Mouse (Mus musculus) heart, embryonic 10.5 days (tissue): ENCODE results near the gene Dvl2. TPM values are rescaled to one million over a fixed set of nuclear protein-coding genes. Genes with fewer than 3 reads are reported as not detected.

Source experiments
- DNase-seq: peaks from one replicate; pipeline ENCODE4 v3.0.0-alpha.2; 2017; ENCODE audit warnings: low spot score
- H3K27ac ChIP-seq: fragments of 300-500 bp; sonication (generic); 2 replicates; pipeline ENCODE4 v1.5.1; 2016; ENCODE audit warnings: mild to moderate bottlenecking
- H3K27me3 ChIP-seq: fragments of 300-500 bp; sonication (generic); 2 replicates; pipeline ENCODE4 v1.6.1; 2016; ENCODE audit warnings: mild to moderate bottlenecking; ENCODE audit not compliant: poor library complexity, insufficient read depth, severe bottlenecking
- H3K36me3 ChIP-seq: fragments of 300-500 bp; sonication (generic); 2 replicates; pipeline ENCODE4 v1.6.1; 2016; ENCODE audit warnings: mild to moderate bottlenecking, moderate library complexity
- H3K4me1 ChIP-seq: fragments of 300-500 bp; sonication (generic); 2 replicates; pipeline ENCODE4 v1.6.1; 2016; ENCODE audit warnings: mild to moderate bottlenecking
- H3K4me3 ChIP-seq: fragments of 300-500 bp; sonication (generic); 2 replicates; pipeline ENCODE4 v1.5.1; 2016; ENCODE audit warnings: mild to moderate bottlenecking, moderate library complexity
- H3K9me3 ChIP-seq: fragments of 300-500 bp; sonication (generic); 2 replicates; pipeline ENCODE4 v1.6.1; 2016; ENCODE audit warnings: mild to moderate bottlenecking, moderate library complexity
- WGBS: fragments of 180-500 bp; shearing (Covaris S2); methylation state at CpG from one replicate; pipeline ENCODE4 v1.1.7; 2016; 5-methylcytosine and 5-hydroxymethylcytosine counted together
- polyA plus RNA-seq: library from polyadenylated mRNA; unstranded; fragments of >200 nt; fragmentation: Nextera tagmentation; extraction: Ambion mirVana; gene quantifications from 2 replicates; pipeline ENCODE4 v1.2.1, GENCODE M21; 2016

Dvl2 gene
- polyA plus RNA-seq, 1 experiment from 2014 or later = 40.3 TPM

- H3K4me3 ChIP-seq = peak overlapping the region; percentile 59
- H3K4me1 ChIP-seq = peaks cover 21% of the 10 kb centered on the region
- no peaks in the 10 kb centered on the region for H3K9me3 ChIP-seq
- peaks cover 67% of the 10 kb centered on the region for H3K27me3 ChIP-seq
- DNase-seq = no peak
- H3K27ac ChIP-seq = peak overlapping the region; percentile 78
- WGBS = 36% methylated on average over 17 of the region's 17 CpGs
- H3K36me3 ChIP-seq = peaks cover 36% of the 10 kb centered on the region
Observed at GRCm38 (mm10) chr11:69966860-69967517, 33.4 kb upstream of the Dvl2 start.

- Histone ChIP-seq H3K27ac (no peak overlapping the region), H3K4me3 (no peak overlapping the region), H3K4me1 (peaks cover 21% of the 10 kb centered on the region), H3K27me3 (peaks cover 49% of the 10 kb centered on the region), H3K9me3 (no peaks in the 10 kb centered on the region), H3K36me3 (peaks cover 54% of the 10 kb centered on the region)
- WGBS = 82% methylated on average over 4 of the region's 4 CpGs
- DNase-seq = no peak
Observed at GRCm38 (mm10) chr11:69968793-69969192, 31.6 kb upstream of the Dvl2 start.

- H3K36me3 ChIP-seq = peaks cover 68% of the 10 kb centered on the region
- no peak overlapping the region for H3K27ac ChIP-seq
- H3K27me3 ChIP-seq = peaks cover 35% of the 10 kb centered on the region
- no peaks in the 10 kb centered on the region for H3K9me3 ChIP-seq
- 81% methylated on average over 6 of the region's 6 CpGs for WGBS
- H3K4me1 ChIP-seq = peaks cover 15% of the 10 kb centered on the region
- no peak overlapping the region for H3K4me3 ChIP-seq
- no peak for DNase-seq
Observed at GRCm38 (mm10) chr11:69970222-69970621, 30.2 kb upstream of the Dvl2 start.

GRCm38 (mm10) chr11:69970775-69971174 lies 29.6 kb upstream of the Dvl2 start:
- Histone ChIP-seq H3K27ac (no peak overlapping the region), H3K36me3 (peaks cover 74% of the 10 kb centered on the region), H3K9me3 (no peaks in the 10 kb centered on the region), H3K4me3 (no peak overlapping the region), H3K4me1 (peaks cover 12% of the 10 kb centered on the region), H3K27me3 (peaks cover 30% of the 10 kb centered on the region)
- WGBS = 87% methylated on average over 3 of the region's 3 CpGs
- DNase-seq = no peak

GRCm38 (mm10) chr11:69974907-69975306 lies 25.5 kb upstream of the Dvl2 start:
- Histone ChIP-seq H3K36me3 (peaks cover 83% of the 10 kb centered on the region), H3K4me3 (no peak overlapping the region), H3K9me3 (no peaks in the 10 kb centered on the region), H3K27me3 (no peaks in the 10 kb centered on the region), H3K4me1 (peaks cover 7% of the 10 kb centered on the region), H3K27ac (no peak overlapping the region)
- 95% methylated on average over 2 of the region's 2 CpGs for WGBS
- no peak for DNase-seq

GRCm38 (mm10) chr11:69976271-69976670 lies 24.1 kb upstream of the Dvl2 start:
- no peaks in the 10 kb centered on the region for H3K27me3 ChIP-seq
- peaks cover 7% of the 10 kb centered on the region for H3K4me1 ChIP-seq
- peaks cover 74% of the 10 kb centered on the region for H3K36me3 ChIP-seq
- no peaks in the 10 kb centered on the region for H3K9me3 ChIP-seq
- whole genome bisulfite sequencing = 46% methylated on average over 4 of the region's 4 CpGs
- no peak for DNase-seq
- H3K4me3 ChIP-seq = no peak overlapping the region
- H3K27ac ChIP-seq = no peak overlapping the region

- Histone ChIP-seq H3K9me3 (no peaks in the 10 kb centered on the region), H3K4me3 (peak overlapping the region; percentile 97), H3K27ac (peak overlapping the region; percentile 99), H3K4me1 (peaks cover 27% of the 10 kb centered on the region), H3K36me3 (peaks cover 57% of the 10 kb centered on the region), H3K27me3 (no peaks in the 10 kb centered on the region)
- DNase-seq = no peak
- WGBS = 3% methylated on average over 16 of the region's 16 CpGs
Observed at GRCm38 (mm10) chr11:69979827-69980195, 20.6 kb upstream of the Dvl2 start.

GRCm38 (mm10) chr11:69980196-69981140 lies 19.9 kb upstream of the Dvl2 start:
- WGBS = under 1% methylated on average over 50 of the region's 60 CpGs
- H3K27me3 ChIP-seq = no peaks in the 10 kb centered on the region
- peak overlapping the region; percentile 99 for H3K27ac ChIP-seq
- peaks cover 57% of the 10 kb centered on the region for H3K36me3 ChIP-seq
- peak; percentile 99 for DNase-seq
- H3K9me3 ChIP-seq = no peaks in the 10 kb centered on the region
- H3K4me1 ChIP-seq = peaks cover 27% of the 10 kb centered on the region
- H3K4me3 ChIP-seq = peak overlapping the region; percentile 97

- H3K27ac ChIP-seq = peak within 1 kb of the TSS; percentile 99
- no peaks in the 10 kb centered on the region for H3K9me3 ChIP-seq
- WGBS = under 1% methylated on average over 43 of the region's 43 CpGs
- DNase-seq = no peak
- peaks cover 55% of the 10 kb centered on the region for H3K36me3 ChIP-seq
- H3K4me3 ChIP-seq = peak within 1 kb of the TSS; percentile 97
- H3K27me3 ChIP-seq = no peaks in the 10 kb centered on the region
- peaks cover 27% of the 10 kb centered on the region for H3K4me1 ChIP-seq
Observed at GRCm38 (mm10) chr11:69981141-69981762, 19.1 kb upstream of the Dvl2 start, which contains the start of gene Ctdnep1. Ctdnep1 (plus strand) TSS chr11:69981156.

- 57% methylated on average over 8 of the region's 8 CpGs for WGBS
- peaks cover 57% of the 10 kb centered on the region for H3K36me3 ChIP-seq
- H3K4me3 ChIP-seq = peak within 1 kb of the TSS; percentile 97
- DNase-seq = no peak
- H3K27me3 ChIP-seq = no peaks in the 10 kb centered on the region
- H3K27ac ChIP-seq = peak within 1 kb of the TSS; percentile 99
- peaks cover 27% of the 10 kb centered on the region for H3K4me1 ChIP-seq
- no peaks in the 10 kb centered on the region for H3K9me3 ChIP-seq
Observed at GRCm38 (mm10) chr11:69982225-69982624, 18.2 kb upstream of the Dvl2 start, which contains the start of gene Elp5. Elp5 (minus strand) TSS chr11:69982517.

- Histone ChIP-seq H3K27ac (peak overlapping the region; percentile 99; the same call in 1 of the 2 replicates), H3K9me3 (no peaks in the 10 kb centered on the region), H3K4me1 (peaks cover 27% of the 10 kb centered on the region), H3K27me3 (no peaks in the 10 kb centered on the region), H3K36me3 (peaks cover 58% of the 10 kb centered on the region), H3K4me3 (peak overlapping the region; percentile 97)
- 27% methylated on average over 5 of the region's 5 CpGs for whole genome bisulfite sequencing
- no peak for DNase-seq
Observed at GRCm38 (mm10) chr11:69982877-69983276, 17.5 kb upstream of the Dvl2 start.

- no peaks in the 10 kb centered on the region for H3K27me3 ChIP-seq
- 80% methylated on average over 4 of the region's 4 CpGs for WGBS
- H3K4me3 ChIP-seq = peak overlapping the region; percentile 97
- H3K36me3 ChIP-seq = peaks cover 58% of the 10 kb centered on the region
- peaks cover 27% of the 10 kb centered on the region for H3K4me1 ChIP-seq
- no peaks in the 10 kb centered on the region for H3K9me3 ChIP-seq
- H3K27ac ChIP-seq = peak overlapping the region; percentile 99; the same call in 1 of the 2 replicates
- no peak for DNase-seq
Observed at GRCm38 (mm10) chr11:69983377-69983776, 17.0 kb upstream of the Dvl2 start.
